Mouse (Mus musculus): ENCODE measurements around the gene Rgs6.

DNA sequence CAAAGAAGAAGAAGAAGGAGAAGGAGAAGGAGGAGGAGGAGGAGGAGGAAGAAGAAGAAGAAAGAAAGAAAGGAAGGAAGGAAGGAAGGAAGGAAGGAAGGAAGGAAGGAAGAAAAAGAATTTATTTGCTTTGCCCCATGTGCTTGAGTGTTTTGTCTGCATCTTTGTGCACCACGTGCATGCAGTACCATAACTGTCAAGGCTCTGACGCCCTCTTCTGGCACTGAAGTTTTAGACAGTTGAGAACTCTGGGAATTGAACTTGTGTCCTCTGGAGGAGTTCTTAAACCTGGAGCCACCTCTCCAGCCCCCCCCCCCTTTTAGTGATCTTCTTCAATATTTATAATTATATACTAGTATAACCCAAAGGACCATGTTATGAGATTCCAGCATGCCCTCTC is 426.8 kb downstream of the Rgs6 start:
- TF ChIP-seq GATA1 (IDR thresholded peaks at IDR 0.05; ENCODE audit: borderline replicate concordance, low read length) (no peak), FLI1 (IDR thresholded peaks at IDR 0.05; ENCODE audit: low read length) (no peak)

Measured in megakaryocyte, embryonic 14.5 days (primary cell).